ENCODE assay signal across 9 mouse cellular contexts in genomic region chr11:35852731-35853130, GRCm38 (mm10). TPM values are rescaled to one million over a fixed set of nuclear protein-coding genes. Genes with fewer than 3 reads are reported as not detected.
A peak's percentile ranks its signal among the peaks of the same experiment; 100 is the strongest.
DNase-seq lines count a peak whose midpoint lies in the region; ATAC-seq lines count a peak whose summit lies in the region.
"Had no signal": no experiment of that assay in that cellular context is flagged by ENCODE, and none has a peak within 500 bp of the region (broad histone marks: within the 10 kb centered on the region; RNA-seq: fewer than 3 reads in every experiment).

No protein-coding gene starts in this region.

- 0 out of 2 replicates have a peak, but pooled peaks have one; percentile 35 for ATAC-seq in frontal cortex, adult (ENCODE audit: low TSS enrichment)
- ATAC-seq in midbrain, embryonic 11.5 days (ENCODE audit: low FRiP score), result no peak
- no peak for ATAC-seq in midbrain, embryonic 15.5 days (replicated peaks)

- peaks cover 3% of the 10 kb centered on the region; the same call in 1 of the 2 replicates for H3K36me3 ChIP-seq in midbrain, embryonic 11.5 days (ENCODE audit: control insufficient read depth, insufficient read depth, low read length)
- H3K36me3 ChIP-seq in midbrain, embryonic 15.5 days (replicated peaks), result 0 out of 2 replicates have a peak, but pooled peaks cover 10% of the 10 kb centered on the region
- no peaks in the 10 kb centered on the region for H3K36me3 ChIP-seq in splenic B cell, adult 2 months (ENCODE audit: control insufficient read depth, insufficient read depth, low read length, poor library complexity, severe bottlenecking)

- H3K9me3 ChIP-seq in midbrain, embryonic 11.5 days (ENCODE audit: control insufficient read depth, low read length), result no peaks in the 10 kb centered on the region
- H3K9me3 ChIP-seq in midbrain, embryonic 15.5 days, result no peaks in the 10 kb centered on the region
- H3K9me3 ChIP-seq: neural tube, embryonic 13.5 days had no signal

- H3K27me3 ChIP-seq in midbrain, embryonic 11.5 days (ENCODE audit: control insufficient read depth, insufficient read depth, low read length), result no peaks in the 10 kb centered on the region
- H3K27me3 ChIP-seq in midbrain, embryonic 15.5 days (replicated peaks), result no peaks in the 10 kb centered on the region
- no peaks in the 10 kb centered on the region for H3K27me3 ChIP-seq in splenic B cell, adult 2 months (ENCODE audit: control insufficient read depth, insufficient read depth, low read length, poor library complexity, severe bottlenecking)
- H3K27me3 ChIP-seq: neural tube, embryonic 13.5 days had no signal

- no peak overlapping the region for H3K27ac ChIP-seq in midbrain, embryonic 11.5 days (ENCODE audit: low read depth, low read length)
- H3K27ac ChIP-seq in midbrain, embryonic 15.5 days, result no peak overlapping the region
- H3K27ac ChIP-seq: neural tube, embryonic 13.5 days had no signal

- no peak overlapping the region for H3K4me2 ChIP-seq in midbrain, embryonic 11.5 days
- H3K4me2 ChIP-seq in midbrain, embryonic 15.5 days, result no peak overlapping the region
- H3K4me2 ChIP-seq: neural tube, embryonic 13.5 days had no signal

- peaks cover 25% of the 10 kb centered on the region for H3K4me1 ChIP-seq in midbrain, embryonic 11.5 days (ENCODE audit: control insufficient read depth, insufficient read depth, low read length)
- H3K4me1 ChIP-seq in midbrain, embryonic 15.5 days, result peaks cover 25% of the 10 kb centered on the region

- 58% methylated on average over 4 of the region's 4 CpGs for WGBS in midbrain, embryonic 11.5 days
- WGBS in midbrain, embryonic 15.5 days, result 51% methylated on average over 4 of the region's 4 CpGs
- whole genome bisulfite sequencing in large intestine, adult 2 months, result 56% methylated on average over 4 of the region's 4 CpGs

- no peak overlapping the region for H3K9ac ChIP-seq in midbrain, embryonic 11.5 days (ENCODE audit: low read length)
- no peak overlapping the region for H3K9ac ChIP-seq in midbrain, embryonic 15.5 days
- H3K9ac ChIP-seq: neural tube, embryonic 13.5 days had no signal

- no peak for DNase-seq in frontal cortex, postnatal 25 days (ENCODE audit: low spot score in 2 of 2)
- DNase-seq in midbrain, embryonic 11.5 days (ENCODE audit: low spot score, missing footprints), result peak; percentile 93
- DNase-seq in ZHBTc4 (ENCODE audit: low read depth, low spot score), result peak; percentile 88
- peak; percentile 8 for DNase-seq in large intestine, adult 2 months (ENCODE audit: low read depth, low spot score)
- peak; percentile 83 for DNase-seq in splenic B cell, adult 2 months (ENCODE audit: low read depth, low spot score)
- no peak for DNase-seq in cerebellum, adult 11-12 months

- H3K4me3 ChIP-seq in midbrain, embryonic 11.5 days (ENCODE audit: low read depth, low read length), result no peak overlapping the region
- H3K4me3 ChIP-seq in midbrain, embryonic 15.5 days, result no peak overlapping the region
- H3K4me3 ChIP-seq: neural tube, embryonic 13.5 days had no signal

RNA-seq across cellular contexts. Expression of gene Rars, which starts 18.4 kb away (rescaled TPM):
- 116 and 122 TPM in 2 replicates for polyA plus RNA-seq in midbrain, embryonic 11.5 days (2014; fragmentation: Nextera tagmentation; extraction: Ambion mirVana)
- 68.2 and 68.6 TPM in 2 replicates for polyA plus RNA-seq in midbrain, embryonic 15.5 days (2015; fragmentation: Nextera tagmentation; extraction: Ambion mirVana)
- 37.2 and 37.3 TPM in 2 replicates for polyA plus RNA-seq in large intestine, adult 2 months (2012; rRNA removed)

RNA-seq across cellular contexts. Expression of gene Fbll1, which starts 54.0 kb away (rescaled TPM):
- 2.6 and 3.8 TPM in 2 replicates for polyA plus RNA-seq in midbrain, embryonic 11.5 days (2014; fragmentation: Nextera tagmentation; extraction: Ambion mirVana)
- 25.1 and 25.8 TPM in 2 replicates for polyA plus RNA-seq in midbrain, embryonic 15.5 days (2015; fragmentation: Nextera tagmentation; extraction: Ambion mirVana)
- polyA plus RNA-seq in large intestine, adult 2 months (2012; rRNA removed), result 0.10 TPM in 2 replicates

Comparison
In these comparisons a context has a peak if more than half of its experiments do, and no peak if none do; other contexts are left out.
1. DNase-seq: peak in midbrain, embryonic 11.5 days (single experiment), ZHBTc4 (single experiment), large intestine, adult 2 months (single experiment) and splenic B cell, adult 2 months (single experiment); none in frontal cortex, postnatal 25 days (0 of 2) and cerebellum, adult 11-12 months (single experiment).